Mouse (Mus musculus) megakaryocyte, embryonic 14.5 days (primary cell): ENCODE measurements around the gene Fcf1.

Source experiments
- FLI1 ChIP-seq: IDR thresholded peaks from 2 replicates; pipeline ENCODE4 v1.6.1; 2012; ENCODE audit warnings: low read length, inconsistent platforms, mixed read lengths
- GATA1 ChIP-seq: IDR thresholded peaks from 3 replicates; pipeline ENCODE4 v1.6.1; 2012; ENCODE audit warnings: mixed read lengths, low read length, inconsistent platforms, borderline replicate concordance

DNA sequence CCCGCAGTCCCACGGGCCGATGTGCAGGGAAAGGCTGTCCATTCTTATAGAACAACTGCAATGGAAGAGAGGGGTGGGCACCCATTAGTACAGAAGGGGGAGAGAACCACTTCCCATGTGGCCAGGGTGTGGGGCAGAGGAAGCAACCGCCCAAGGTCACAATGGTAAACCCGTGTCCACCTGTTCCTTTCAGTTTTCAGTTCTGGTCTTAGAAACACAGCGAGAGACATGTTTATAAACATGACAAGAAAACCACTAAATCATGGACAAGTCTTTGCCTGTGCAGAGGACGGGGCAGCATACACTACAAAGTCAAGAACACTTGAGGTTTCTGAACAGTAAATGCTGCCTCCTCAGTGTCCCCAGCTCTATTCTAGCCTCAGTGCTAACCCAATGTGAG, 30.4 kb upstream of the Fcf1 start:
- TF ChIP-seq GATA1 (no peak), FLI1 (no peak)
